Mouse (Mus musculus) adrenal gland, postnatal 4 days (tissue): Measurements from ENCODE around the gene Celf2. TPM values are rescaled to one million over a fixed set of nuclear protein-coding genes. Genes with fewer than 3 reads are reported as not detected.
"Not testable (repeated sequence)": the region's sequence is repeated elsewhere in the genome, so short reads cannot be mapped to it uniquely, and the experiment has no call there.

Experiments
- DNase-seq, 2 experiments: peaks; one replicate each; pipeline ENCODE4 v3.0.0; 2021 to 2022; ENCODE audit warnings: low spot score in 2 of 2, mixed read lengths in 2 of 2
- total RNA-seq, 2 experiments: library from RNA; stranded (reverse); gene quantifications; 2 replicates each; pipeline ENCODE4 v1.2.3; 2021

Celf2 gene
- total RNA-seq, 2 experiments from 2014 or later = 50.7 to 51.7 TPM

GRCm38 (mm10) chr2:7270051-7270450, 239.3 kb downstream of the Celf2 start:
- DNase-seq = no peak

- no peak for DNase-seq
These were observed 242.2 kb downstream of the Celf2 start for GRCm38 (mm10) chr2:7267166-7267565.

- not testable (repeated sequence) for DNase-seq
These were observed 246.7 kb downstream of the Celf2 start for GRCm38 (mm10) chr2:7262668-7263067.

GRCm38 (mm10) chr2:7260186-7260585, 249.2 kb downstream of the Celf2 start:
- no peak for DNase-seq

GRCm38 (mm10) chr2:7259616-7260015, 249.7 kb downstream of the Celf2 start:
- DNase-seq = no peak

GRCm38 (mm10) chr2:7256023-7256422, 253.3 kb downstream of the Celf2 start:
- DNase-seq = no peak

GRCm38 (mm10) chr2:7255386-7255785, 254.0 kb downstream of the Celf2 start:
- no peak for DNase-seq

GRCm38 (mm10) chr2:7250314-7250713, 259.0 kb downstream of the Celf2 start:
- DNase-seq = no peak

GRCm38 (mm10) chr2:7249002-7249401, 260.4 kb downstream of the Celf2 start:
- no peak for DNase-seq

- no peak for DNase-seq
These were observed 263.2 kb downstream of the Celf2 start for GRCm38 (mm10) chr2:7245958-7246774.

- DNase-seq = no peak
These were observed 267.2 kb downstream of the Celf2 start for GRCm38 (mm10) chr2:7242139-7242538.

- no peak for DNase-seq
These were observed 267.8 kb downstream of the Celf2 start for GRCm38 (mm10) chr2:7241523-7241941.

GRCm38 (mm10) chr2:7237283-7237682, 272.1 kb downstream of the Celf2 start:
- DNase-seq = no peak

GRCm38 (mm10) chr2:7236452-7236851, 272.9 kb downstream of the Celf2 start:
- no peak for DNase-seq

- no peak for DNase-seq
These were observed 274.2 kb downstream of the Celf2 start for GRCm38 (mm10) chr2:7235059-7235741.

GRCm38 (mm10) chr2:7234587-7234986, 274.8 kb downstream of the Celf2 start:
- DNase-seq = no peak

GRCm38 (mm10) chr2:7233411-7233810, 276.0 kb downstream of the Celf2 start:
- DNase-seq = no peak

GRCm38 (mm10) chr2:7226785-7227184, 282.6 kb downstream of the Celf2 start:
- DNase-seq = no peak

GRCm38 (mm10) chr2:7224346-7225071, 284.9 kb downstream of the Celf2 start:
- DNase-seq = no peak

- no peak for DNase-seq
These were observed 285.8 kb downstream of the Celf2 start for GRCm38 (mm10) chr2:7223538-7223937.

- DNase-seq = no peak
These were observed 286.5 kb downstream of the Celf2 start for GRCm38 (mm10) chr2:7222886-7223285.

GRCm38 (mm10) chr2:7221856-7222255, 287.5 kb downstream of the Celf2 start:
- no peak for DNase-seq
